Mouse (Mus musculus) ES-E14 (cell line): ENCODE data around the gene Slc37a2. TPM values are rescaled to one million over a fixed set of nuclear protein-coding genes. Genes with fewer than 3 reads are reported as not detected.

Source experiments
- DNase-seq: peaks from one replicate; pipeline ENCODE4 v3.0.0-alpha.2; 2013; ENCODE audit warnings: low read depth, low spot score
- H3K27ac ChIP-seq: 2 replicates; pipeline ENCODE4 v1.5.1; 2012; ENCODE audit warnings: low read depth, mild to moderate bottlenecking, low read length, moderate library complexity, mixed read lengths; ENCODE audit not compliant: poor library complexity, insufficient read depth, severe bottlenecking
- H3K36me3 ChIP-seq: 2 replicates; pipeline ENCODE4 v1.6.1; 2012; ENCODE audit warnings: mild to moderate bottlenecking, low read length, moderate library complexity, mixed read lengths; ENCODE audit not compliant: control insufficient read depth, poor library complexity, insufficient read depth, severe bottlenecking
- H3K4me1 ChIP-seq, 2 experiments: fragments of 150-350 bp in 1 of 2; sonication (generic) in 1 of 2; 2 replicates each; pipeline ENCODE4 v1.6.1; 2012; ENCODE audit warnings: low read length in 2 of 2, mild to moderate bottlenecking in 1 of 2, mixed read lengths in 1 of 2; ENCODE audit not compliant: control insufficient read depth in 2 of 2, insufficient read depth in 2 of 2, poor library complexity in 1 of 2
- H3K4me3 ChIP-seq, 2 experiments: fragments of 150-350 bp in 1 of 2; sonication (generic) in 1 of 2; 2 replicates each; pipeline ENCODE4 v1.5.1; 2012; ENCODE audit warnings: low read length in 2 of 2, low read depth in 1 of 2, mild to moderate bottlenecking in 1 of 2, mixed read lengths in 1 of 2; ENCODE audit not compliant: insufficient read depth in 1 of 2, poor library complexity in 1 of 2, severe bottlenecking in 1 of 2
- H3K9ac ChIP-seq: 2 replicates; pipeline ENCODE4 v1.6.1; 2012; ENCODE audit warnings: low read depth, mild to moderate bottlenecking, low read length, mixed read lengths; ENCODE audit not compliant: poor library complexity, insufficient read depth, severe bottlenecking
- H3K9me3 ChIP-seq: fragments of 150-350 bp; sonication (generic); 2 replicates; pipeline ENCODE4 v1.6.1; 2012; ENCODE audit warnings: low read depth, mild to moderate bottlenecking, low read length; ENCODE audit not compliant: control insufficient read depth, insufficient read depth
- CHD2 ChIP-seq: IDR thresholded peaks from 2 replicates; pipeline ENCODE4 v1.6.1; 2014; ENCODE audit warnings: mild to moderate bottlenecking, low read depth, low read length, inconsistent platforms
- HCFC1 ChIP-seq: IDR thresholded peaks from 2 replicates; pipeline ENCODE4 v1.6.1; 2012; ENCODE audit warnings: low read length, inconsistent platforms, borderline replicate concordance; ENCODE audit not compliant: insufficient read depth
- MAFK ChIP-seq: IDR thresholded peaks from 2 replicates; pipeline ENCODE4 v1.6.1; 2014; ENCODE audit warnings: mild to moderate bottlenecking, low read depth, low read length, inconsistent platforms; ENCODE audit not compliant: insufficient read depth
- ZC3H11A ChIP-seq: IDR thresholded peaks from 2 replicates; pipeline ENCODE4 v1.6.1; 2012; ENCODE audit warnings: low read depth, mild to moderate bottlenecking, inconsistent platforms, low read length, borderline replicate concordance
- ZNF384 ChIP-seq: IDR thresholded peaks from 2 replicates; pipeline ENCODE4 v1.6.1; 2012; ENCODE audit warnings: low read depth, low read length, inconsistent platforms
- in situ Hi-C, 2 experiments: fragments of 600-800 bp; cut with MboI; formaldehyde crosslinking; loops; one replicate each; pipeline ENCODE4 v1.15.1; 2025; ENCODE audit warnings: low sequenced_read_pairs in 2 of 2, inconsistent platforms in 1 of 2; ENCODE audit not compliant: unreplicated experiment in 2 of 2
- total RNA-seq: library from RNA; depleted of rRNA; stranded (reverse); fragments of 300-350 nt; gene quantifications from 2 replicates; pipeline ENCODE4 v1.2.3, GENCODE M21; 2012; rRNA removed

The Slc37a2 gene
- total RNA-seq, 1 experiment = 5.8 TPM

DNA sequence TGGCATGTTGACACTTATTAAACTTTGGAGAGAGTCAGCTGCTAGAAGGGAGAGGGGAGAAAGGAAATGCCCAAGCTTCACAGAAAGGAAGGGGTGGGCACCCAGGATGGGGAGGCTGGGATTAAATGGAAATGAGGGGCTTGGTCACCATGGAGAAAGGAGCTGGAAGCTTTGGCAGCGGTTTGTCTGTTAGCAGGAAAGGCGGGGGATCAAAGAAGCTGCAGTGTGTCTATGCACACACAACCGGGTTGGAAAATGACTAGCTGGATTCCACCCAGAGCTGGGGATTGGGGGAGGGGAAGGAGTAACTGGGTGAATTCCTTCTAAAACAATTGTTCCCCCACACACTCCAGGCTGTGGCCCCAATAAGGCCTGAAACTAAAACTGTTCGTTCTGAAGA, 76.6 kb downstream of the Slc37a2 start:
- TF ChIP-seq MAFK = no peak
- no peak for TF ChIP-seq HCFC1
- TF ChIP-seq CHD2 = no peak
- TF ChIP-seq ZNF384 = no peak
- no peak for TF ChIP-seq ZC3H11A

More for the DNA sequence above, 76.6 kb downstream of the Slc37a2 start:
- Histone ChIP-seq H3K27ac (no peak overlapping the region), H3K4me3 (no peak overlapping the region), H3K9ac (no peak overlapping the region), H3K4me1 (peaks cover 4 to 5% of the 10 kb centered on the region in 2 experiments), H3K9me3 (no peaks in the 10 kb centered on the region), H3K36me3 (no peaks in the 10 kb centered on the region)
- in situ Hi-C loops = no loop called here
- DNase-seq = no peak

Other genes starting within 250 kb of the Slc37a2 start
- 1.2 and 1.8 TPM in 2 replicates for gene Pknox2, start 108.3 kb downstream of the Slc37a2 start, total RNA-seq
- 3.3 and 4.9 TPM in 2 replicates for gene Tmem218, start 47.5 kb downstream of the Slc37a2 start, total RNA-seq
- gene Ccdc15, start 92.7 kb upstream of the Slc37a2 start, total RNA-seq = 6.7 and 6.9 TPM in 2 replicates
- gene Hepacam, start 111.6 kb upstream of the Slc37a2 start, total RNA-seq = 0.32 and 0.36 TPM in 2 replicates
- gene Robo4, start 146.2 kb upstream of the Slc37a2 start, total RNA-seq = 10.8 and 11.2 TPM in 2 replicates
- gene Robo3, start 177.5 kb upstream of the Slc37a2 start, total RNA-seq = 1.2 and 1.4 TPM in 2 replicates
- gene Msantd2, start 233.6 kb upstream of the Slc37a2 start, total RNA-seq = 66.9 and 81.3 TPM in 2 replicates